Mouse (Mus musculus): ENCODE data around the gene Pwp2.
A peak's percentile ranks its signal among the peaks of the same experiment; 100 is the strongest.

The Pwp2 gene

DNA sequence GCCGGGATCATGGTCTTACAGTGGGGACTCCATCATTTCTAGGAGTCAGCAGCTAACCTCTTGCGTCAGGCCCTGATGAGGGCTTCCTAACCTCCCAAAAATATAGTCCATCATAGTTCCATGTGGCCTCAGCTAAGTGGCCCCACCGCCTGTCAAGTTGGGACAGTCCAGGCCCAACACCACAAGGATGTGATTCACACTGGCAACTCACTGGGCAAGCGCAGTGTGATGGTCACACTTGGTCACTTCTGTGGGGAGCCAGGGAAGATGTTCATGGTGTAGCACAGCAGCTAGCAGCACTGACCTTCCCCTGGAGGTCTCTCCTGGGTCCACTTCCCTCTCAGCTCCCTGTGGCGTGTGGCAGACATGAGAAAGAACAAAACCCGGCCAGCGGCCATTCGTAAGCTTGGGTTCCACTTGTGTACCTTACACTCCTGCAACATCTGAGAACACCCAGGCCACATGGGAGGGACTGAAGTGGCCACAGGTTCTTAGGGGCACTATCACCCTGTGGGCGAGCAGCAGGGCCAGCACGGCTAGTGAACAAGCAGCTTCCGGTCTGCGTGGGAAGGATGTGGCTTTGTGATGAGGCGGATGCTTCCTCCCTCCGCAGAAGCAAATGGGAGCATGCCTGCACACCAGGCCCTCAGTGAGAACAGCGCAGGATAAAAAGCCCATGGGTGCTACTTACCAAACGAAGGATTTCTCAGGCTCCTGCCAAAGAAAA is 24.4 kb downstream of the Pwp2 start:
- Histone ChIP-seq H3K36me3 (ENCODE audit: insufficient read depth, low read length) (peaks cover 52% of the 10 kb centered on the region), H3K4me3 (replicated peaks; ENCODE audit: low read length) (no peak overlapping the region), H3K9me3 (ENCODE audit: low read length) (no peaks in the 10 kb centered on the region), H3K27me3 (ENCODE audit: insufficient read depth, low read length) (no peaks in the 10 kb centered on the region), H3K4me1 (replicated peaks; ENCODE audit: low read depth, low read length) (peaks cover 52% of the 10 kb centered on the region)
- TF ChIP-seq NANOG (IDR thresholded peaks at IDR 0.05; ENCODE audit: borderline replicate concordance, low read length) (no peak), POU5F1 (IDR thresholded peaks at IDR 0.05; ENCODE audit: borderline replicate concordance, low read length) (no peak), CTCF (conservative IDR thresholded peaks at IDR 0.05; ENCODE audit: low read length) (no peak)

DNA sequence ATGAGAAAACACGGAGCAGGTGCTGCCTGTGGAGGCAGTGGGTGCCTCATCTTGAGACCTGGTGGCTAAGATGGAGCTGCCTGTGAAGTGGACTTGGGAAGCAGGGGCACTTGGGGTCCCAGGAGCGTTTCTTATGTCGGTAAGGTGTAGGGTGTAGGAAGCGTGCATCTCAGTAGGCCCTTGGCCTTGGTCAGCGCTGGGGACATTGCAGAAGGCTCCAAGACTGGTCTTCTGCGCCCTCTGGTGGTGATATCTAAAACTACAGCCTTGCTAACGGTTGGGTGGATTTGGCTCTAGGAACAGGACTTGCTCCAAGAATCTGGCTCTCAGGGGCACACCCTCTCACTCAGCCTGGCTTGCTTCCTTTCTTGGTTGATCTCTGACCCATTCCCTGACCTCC is 25.0 kb downstream of the Pwp2 start:
- Histone ChIP-seq H3K27me3 (ENCODE audit: insufficient read depth, low read length) (no peaks in the 10 kb centered on the region), H3K4me1 (replicated peaks; ENCODE audit: low read depth, low read length) (peaks cover 51% of the 10 kb centered on the region), H3K9me3 (ENCODE audit: low read length) (no peaks in the 10 kb centered on the region), H3K4me3 (replicated peaks; ENCODE audit: low read length) (0 out of 2 replicates have a peak overlapping the region, but pooled peaks have one; percentile 17), H3K36me3 (ENCODE audit: insufficient read depth, low read length) (peaks cover 46% of the 10 kb centered on the region)
- TF ChIP-seq POU5F1 (IDR thresholded peaks at IDR 0.05; ENCODE audit: borderline replicate concordance, low read length) (no peak), CTCF (conservative IDR thresholded peaks at IDR 0.05; ENCODE audit: low read length) (peak; percentile 90)

DNA sequence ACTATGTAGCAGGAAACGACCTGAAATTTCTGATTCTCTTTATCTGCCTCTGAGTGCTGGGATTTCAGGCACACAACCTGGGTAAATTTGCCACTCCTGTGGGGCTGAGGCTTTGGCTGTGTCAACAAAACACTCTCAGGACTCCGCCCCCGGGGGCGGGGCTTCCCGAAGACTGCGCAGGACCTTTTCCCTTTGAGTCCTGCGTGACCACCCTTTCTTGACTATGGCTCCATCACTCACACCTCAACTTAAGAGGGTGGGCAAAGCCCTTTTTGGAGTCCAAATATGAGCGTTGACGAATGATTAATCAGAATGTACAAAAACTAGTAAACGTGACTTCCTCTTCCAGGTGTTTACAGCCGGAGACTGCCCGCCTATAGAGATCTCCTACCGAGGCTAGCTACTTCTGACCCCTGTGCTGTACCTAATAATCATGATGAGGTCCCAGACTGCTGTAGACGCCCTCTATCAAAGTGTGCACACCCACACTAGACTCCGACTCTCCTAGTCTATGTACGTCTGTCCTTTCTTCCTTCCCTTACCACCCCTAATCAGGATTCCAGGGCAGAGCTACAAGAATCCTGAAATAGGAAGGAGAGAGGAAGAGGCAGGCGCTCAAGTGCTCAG is 25.6 kb downstream of the Pwp2 start:
- peaks cover 41% of the 10 kb centered on the region for H3K36me3 ChIP-seq (ENCODE audit: insufficient read depth, low read length)
- TF ChIP-seq NANOG (IDR thresholded peaks at IDR 0.05; ENCODE audit: borderline replicate concordance, low read length), result no peak
- TF ChIP-seq POU5F1 (IDR thresholded peaks at IDR 0.05; ENCODE audit: borderline replicate concordance, low read length), result no peak
- TF ChIP-seq CTCF (conservative IDR thresholded peaks at IDR 0.05; ENCODE audit: low read length), result no peak
- H3K4me3 ChIP-seq (replicated peaks; ENCODE audit: low read length), result 0 out of 2 replicates have a peak overlapping the region, but pooled peaks have one; percentile 17
- no peaks in the 10 kb centered on the region for H3K9me3 ChIP-seq (ENCODE audit: low read length)
- H3K27me3 ChIP-seq (ENCODE audit: insufficient read depth, low read length), result peaks cover 2% of the 10 kb centered on the region; the same call in 1 of the 2 replicates
- peaks cover 48% of the 10 kb centered on the region for H3K4me1 ChIP-seq (replicated peaks; ENCODE audit: low read depth, low read length)

DNA sequence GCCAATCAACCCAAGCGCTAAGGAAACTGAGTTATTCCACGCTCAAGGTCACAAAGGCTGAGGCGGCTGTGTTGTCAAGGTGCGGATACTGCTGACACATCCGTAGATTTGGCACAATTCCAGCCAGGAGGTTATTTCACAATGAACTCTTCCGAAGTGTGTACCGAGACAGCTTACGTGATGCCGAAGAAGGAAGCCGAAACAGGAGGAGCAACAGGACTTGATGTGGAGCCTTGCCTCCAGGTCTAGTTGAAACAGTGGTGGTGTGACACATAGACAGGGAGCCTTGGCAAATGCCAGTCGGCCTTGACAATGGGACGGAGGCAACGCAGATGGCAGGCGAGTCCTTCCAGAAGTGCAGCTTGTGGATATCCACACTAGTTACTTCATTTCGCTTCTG is 26.9 kb downstream of the Pwp2 start:
- Histone ChIP-seq H3K9me3 (ENCODE audit: low read length) (no peaks in the 10 kb centered on the region), H3K4me1 (replicated peaks; ENCODE audit: low read depth, low read length) (peaks cover 43% of the 10 kb centered on the region), H3K4me3 (replicated peaks; ENCODE audit: low read length) (no peak overlapping the region), H3K36me3 (ENCODE audit: insufficient read depth, low read length) (peaks cover 29% of the 10 kb centered on the region), H3K27me3 (ENCODE audit: insufficient read depth, low read length) (peaks cover 5% of the 10 kb centered on the region; the same call in 1 of the 2 replicates)
- TF ChIP-seq CTCF (conservative IDR thresholded peaks at IDR 0.05; ENCODE audit: low read length) (no peak), POU5F1 (IDR thresholded peaks at IDR 0.05; ENCODE audit: borderline replicate concordance, low read length) (no peak), NANOG (IDR thresholded peaks at IDR 0.05; ENCODE audit: borderline replicate concordance, low read length) (no peak)

DNA sequence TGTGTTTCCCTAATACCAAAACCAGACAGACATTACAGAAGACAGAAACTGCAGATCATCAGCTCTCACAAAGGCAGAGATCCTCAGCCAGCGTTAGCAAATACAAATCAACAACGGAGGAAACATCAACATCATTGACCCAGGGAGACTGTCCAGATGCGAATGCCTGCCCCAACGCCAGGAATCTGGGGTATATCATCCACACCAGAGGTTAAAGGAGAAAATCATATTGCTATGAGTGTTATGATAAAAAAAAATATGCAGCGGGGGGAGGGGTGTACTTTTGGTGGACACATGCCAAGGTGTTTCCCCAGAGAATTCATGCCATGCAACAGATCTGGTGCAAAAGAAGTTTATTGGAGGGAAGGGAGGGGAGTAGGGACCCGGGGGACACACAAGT is 28.0 kb downstream of the Pwp2 start:
- H3K36me3 ChIP-seq (ENCODE audit: insufficient read depth, low read length), result peaks cover 18% of the 10 kb centered on the region
- no peaks in the 10 kb centered on the region for H3K9me3 ChIP-seq (ENCODE audit: low read length)
- no peak overlapping the region for H3K4me3 ChIP-seq (replicated peaks; ENCODE audit: low read length)
- peaks cover 34% of the 10 kb centered on the region for H3K4me1 ChIP-seq (replicated peaks; ENCODE audit: low read depth, low read length)
- TF ChIP-seq NANOG (IDR thresholded peaks at IDR 0.05; ENCODE audit: borderline replicate concordance, low read length), result no peak
- no peak for TF ChIP-seq POU5F1 (IDR thresholded peaks at IDR 0.05; ENCODE audit: borderline replicate concordance, low read length)
- TF ChIP-seq CTCF (conservative IDR thresholded peaks at IDR 0.05; ENCODE audit: low read length), result no peak
- peaks cover 5% of the 10 kb centered on the region; the same call in 1 of the 2 replicates for H3K27me3 ChIP-seq (ENCODE audit: insufficient read depth, low read length)

DNA sequence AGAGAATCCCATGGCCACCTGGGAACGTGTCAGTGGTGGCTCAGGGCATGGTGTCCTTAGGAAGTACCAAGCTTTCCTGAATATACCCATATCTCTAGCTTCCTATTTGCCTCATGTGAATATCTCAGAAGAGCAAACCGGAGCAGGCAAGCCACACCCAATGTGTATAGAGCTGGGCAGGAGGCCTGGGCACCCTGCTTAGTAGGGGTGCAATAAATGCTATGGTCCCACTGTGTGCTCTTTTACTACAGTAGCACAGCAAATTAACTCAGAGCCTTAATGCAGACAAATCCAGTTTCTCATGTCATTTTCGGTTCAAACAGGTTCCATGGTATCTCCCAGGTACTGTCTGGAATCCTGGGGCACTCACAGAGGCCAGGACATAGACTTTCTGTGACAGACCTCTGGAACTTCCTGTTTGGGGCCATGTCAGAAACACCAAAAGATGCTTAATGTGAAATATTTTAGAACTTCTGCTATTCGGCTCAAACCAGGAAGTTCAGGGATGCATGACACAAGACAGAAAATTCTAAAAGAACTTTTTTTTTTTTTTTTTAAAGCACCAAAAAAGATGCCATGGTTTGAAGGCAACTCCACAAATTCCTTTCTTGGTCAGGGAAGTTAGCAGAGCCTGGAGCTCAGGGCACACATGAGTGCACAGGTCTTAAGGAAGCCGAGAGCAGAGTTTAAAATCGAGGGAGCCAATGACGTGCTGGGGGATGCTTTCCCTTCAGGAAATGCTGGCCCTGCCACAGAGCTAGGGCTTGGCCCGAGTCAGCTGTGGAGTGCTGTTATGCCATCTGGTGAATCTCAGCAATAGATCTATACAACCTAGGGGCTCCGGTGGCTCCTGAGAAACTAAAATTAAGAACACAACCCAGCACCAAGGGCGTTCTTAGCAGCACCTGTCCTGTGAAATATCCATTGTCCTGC is 35.8 kb downstream of the Pwp2 start:
- Histone ChIP-seq H3K4me1 (replicated peaks; ENCODE audit: low read depth, low read length) (peaks cover 2% of the 10 kb centered on the region; the same call in 1 of the 2 replicates), H3K9me3 (ENCODE audit: low read length) (no peaks in the 10 kb centered on the region), H3K27me3 (ENCODE audit: insufficient read depth, low read length) (peaks cover 37% of the 10 kb centered on the region), H3K36me3 (ENCODE audit: insufficient read depth, low read length) (no peaks in the 10 kb centered on the region), H3K4me3 (replicated peaks; ENCODE audit: low read length) (no peak overlapping the region)
- TF ChIP-seq CTCF (conservative IDR thresholded peaks at IDR 0.05; ENCODE audit: low read length) (no peak), POU5F1 (IDR thresholded peaks at IDR 0.05; ENCODE audit: borderline replicate concordance, low read length) (no peak), NANOG (IDR thresholded peaks at IDR 0.05; ENCODE audit: borderline replicate concordance, low read length) (no peak)

DNA sequence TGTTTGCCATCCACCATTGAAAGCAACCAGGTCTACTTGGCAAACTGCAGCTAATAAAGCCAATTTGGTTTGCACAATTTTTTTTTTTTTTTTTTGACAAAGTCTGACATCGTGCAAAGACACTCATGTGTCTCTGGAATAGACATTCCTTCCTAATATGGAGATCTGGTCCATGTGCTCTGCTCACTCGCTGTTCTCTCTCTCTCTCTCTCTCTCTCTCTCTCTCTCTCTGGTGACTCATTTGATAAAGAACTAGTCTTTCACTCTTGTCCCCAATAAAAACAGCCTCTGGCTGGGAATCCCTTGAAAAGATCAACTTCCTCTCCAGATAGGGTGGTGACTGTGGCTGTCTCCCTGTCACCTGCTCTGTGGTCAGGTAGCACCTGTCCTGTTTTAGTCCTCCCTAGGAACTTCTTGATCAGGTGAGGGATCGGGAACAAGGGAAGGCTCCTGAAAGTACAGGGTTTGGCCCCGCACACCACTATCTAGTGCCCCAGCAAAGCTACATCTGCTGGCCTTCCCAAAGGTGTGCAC is 37.0 kb downstream of the Pwp2 start:
- peaks cover 36% of the 10 kb centered on the region for H3K27me3 ChIP-seq (ENCODE audit: insufficient read depth, low read length)
- TF ChIP-seq NANOG (IDR thresholded peaks at IDR 0.05; ENCODE audit: borderline replicate concordance, low read length), result no peak
- TF ChIP-seq POU5F1 (IDR thresholded peaks at IDR 0.05; ENCODE audit: borderline replicate concordance, low read length), result no peak
- TF ChIP-seq CTCF (conservative IDR thresholded peaks at IDR 0.05; ENCODE audit: low read length), result no peak
- H3K4me1 ChIP-seq (replicated peaks; ENCODE audit: low read depth, low read length), result peaks cover 4% of the 10 kb centered on the region; the same call in 1 of the 2 replicates
- H3K36me3 ChIP-seq (ENCODE audit: insufficient read depth, low read length), result no peaks in the 10 kb centered on the region
- H3K9me3 ChIP-seq (ENCODE audit: low read length), result no peaks in the 10 kb centered on the region
- H3K4me3 ChIP-seq (replicated peaks; ENCODE audit: low read length), result no peak overlapping the region

Measured in E14TG2a.4 (cell line).